Mouse (Mus musculus) forebrain, embryonic 13.5 days (tissue): ENCODE results near the gene Gm21981. TPM values are rescaled to one million over a fixed set of nuclear protein-coding genes. Genes with fewer than 3 reads are reported as not detected.
A peak's percentile ranks its signal among the peaks of the same experiment; 100 is the strongest.

Source experiments
- ATAC-seq: fragments of 200-750 bp; cut with Nextera tagmentation; 2 replicates; pipeline ENCODE4 v1.8.0; 2017
- H3K27ac ChIP-seq: fragments of 300-500 bp; sonication (generic); 2 replicates; pipeline ENCODE4 v1.5.1; 2015; ENCODE audit warnings: inconsistent platforms, mild to moderate bottlenecking, moderate library complexity
- H3K27me3 ChIP-seq: fragments of 300-500 bp; sonication (generic); 2 replicates; pipeline ENCODE4 v1.6.1; 2015; ENCODE audit warnings: mild to moderate bottlenecking, inconsistent platforms
- H3K36me3 ChIP-seq: fragments of 300-500 bp; sonication (generic); 2 replicates; pipeline ENCODE4 v1.6.1; 2015; ENCODE audit warnings: mild to moderate bottlenecking, inconsistent platforms; ENCODE audit not compliant: poor library complexity, severe bottlenecking
- H3K4me1 ChIP-seq: fragments of 300-500 bp; sonication (generic); 2 replicates; pipeline ENCODE4 v1.6.1; 2015; ENCODE audit warnings: inconsistent platforms
- H3K4me2 ChIP-seq: fragments of 300-500 bp; sonication (generic); 2 replicates; pipeline ENCODE4 v1.6.1; 2015; ENCODE audit warnings: inconsistent platforms, mild to moderate bottlenecking, moderate library complexity
- H3K4me3 ChIP-seq: fragments of 300-500 bp; sonication (generic); 2 replicates; pipeline ENCODE4 v1.5.1; 2015; ENCODE audit warnings: mild to moderate bottlenecking, inconsistent platforms
- H3K9ac ChIP-seq: fragments of 300-500 bp; sonication (generic); 2 replicates; pipeline ENCODE4 v1.6.1; 2015; ENCODE audit warnings: mild to moderate bottlenecking, inconsistent platforms
- H3K9me3 ChIP-seq: fragments of 300-500 bp; sonication (generic); replicated peaks from 2 replicates; pipeline ENCODE4 v1.6.1; 2016; ENCODE audit warnings: inconsistent platforms
- WGBS: fragments of 180-500 bp; shearing (Covaris S2); methylation state at CpG from one replicate; pipeline ENCODE4 v1.1.7; 2015; 5-methylcytosine and 5-hydroxymethylcytosine counted together
- polyA plus RNA-seq: library from polyadenylated mRNA; unstranded; fragments of >200 nt; fragmentation: Nextera tagmentation; extraction: Ambion mirVana; gene quantifications from 2 replicates; pipeline ENCODE4 v1.2.1, GENCODE M21; 2015

Gm21981 gene
- polyA plus RNA-seq, result 0.21 and 0.54 TPM in 2 replicates

- H3K9me3 ChIP-seq, result no peaks in the 10 kb centered on the region
- H3K36me3 ChIP-seq, result 0 out of 2 replicates have a peak, but pooled peaks cover 4% of the 10 kb centered on the region
- H3K4me1 ChIP-seq, result peaks cover 21% of the 10 kb centered on the region
- H3K27ac ChIP-seq, result peak within 1 kb of the TSS; percentile 40; the same call in 1 of the 2 replicates
- peak within 1 kb of the TSS; percentile 76 for H3K4me2 ChIP-seq
- ATAC-seq, result no peak
- H3K4me3 ChIP-seq, result peak within 1 kb of the TSS; percentile 76
- H3K27me3 ChIP-seq, result peaks cover 14% of the 10 kb centered on the region
- WGBS, result 4% methylated on average over 3 of the region's 3 CpGs
- H3K9ac ChIP-seq, result peak within 1 kb of the TSS; percentile 85
Observed at GRCm38 (mm10) chr17:47694442-47694502, at the start of gene Gm21981. Gene Gm21981, minus strand, starts transcription at chr17:47694455.

GRCm38 (mm10) chr17:47742991-47743734 is 48.9 kb upstream of the Gm21981 start:
- Histone ChIP-seq H3K9me3 (peaks cover 5% of the 10 kb centered on the region), H3K27me3 (peaks cover 22% of the 10 kb centered on the region), H3K4me2 (no peak overlapping the region), H3K36me3 (no peaks in the 10 kb centered on the region), H3K4me3 (no peak overlapping the region), H3K27ac (no peak overlapping the region), H3K4me1 (peaks cover 17% of the 10 kb centered on the region), H3K9ac (no peak overlapping the region)
- ATAC-seq, result no peak
- WGBS, result 57% methylated on average over 16 of the region's 16 CpGs

- H3K27me3 ChIP-seq, result peaks cover 34% of the 10 kb centered on the region
- H3K36me3 ChIP-seq, result no peaks in the 10 kb centered on the region
- no peak overlapping the region for H3K27ac ChIP-seq
- H3K9me3 ChIP-seq, result peaks cover 5% of the 10 kb centered on the region; the same call in 1 of the 2 replicates
- H3K9ac ChIP-seq, result no peak overlapping the region
- H3K4me3 ChIP-seq, result no peak overlapping the region
- H3K4me1 ChIP-seq, result peaks cover 27% of the 10 kb centered on the region
- H3K4me2 ChIP-seq, result no peak overlapping the region
- 60% methylated on average over 2 of the region's 2 CpGs for WGBS
- ATAC-seq, result no peak
Observed at GRCm38 (mm10) chr17:47740186-47740585, 45.9 kb upstream of the Gm21981 start.

- no peak for ATAC-seq
- Histone ChIP-seq H3K36me3 (no peaks in the 10 kb centered on the region), H3K4me3 (peak overlapping the region; percentile 56), H3K27ac (no peak overlapping the region), H3K27me3 (peaks cover 34% of the 10 kb centered on the region), H3K9ac (peak overlapping the region; percentile 12), H3K4me1 (peaks cover 27% of the 10 kb centered on the region), H3K4me2 (peak overlapping the region; percentile 91), H3K9me3 (no peaks in the 10 kb centered on the region)
- WGBS, result 6% methylated on average over 20 of the region's 20 CpGs
Observed at GRCm38 (mm10) chr17:47738879-47739798, 44.9 kb upstream of the Gm21981 start.

GRCm38 (mm10) chr17:47738066-47738878 is 44.0 kb upstream of the Gm21981 start:
- Histone ChIP-seq H3K27ac (no peak overlapping the region), H3K36me3 (no peaks in the 10 kb centered on the region), H3K4me1 (peaks cover 27% of the 10 kb centered on the region), H3K4me3 (peak overlapping the region; percentile 56), H3K4me2 (peak overlapping the region; percentile 91), H3K9me3 (no peaks in the 10 kb centered on the region), H3K27me3 (peaks cover 34% of the 10 kb centered on the region), H3K9ac (peak overlapping the region; percentile 12)
- peak; percentile 27 for ATAC-seq
- WGBS, result 1% methylated on average over 53 of the region's 61 CpGs

GRCm38 (mm10) chr17:47737271-47738065 is 43.2 kb upstream of the Gm21981 start:
- Histone ChIP-seq H3K4me1 (peaks cover 27% of the 10 kb centered on the region), H3K36me3 (no peaks in the 10 kb centered on the region), H3K9me3 (no peaks in the 10 kb centered on the region), H3K9ac (peak overlapping the region; percentile 66), H3K27ac (no peak overlapping the region), H3K4me2 (peak overlapping the region; percentile 91), H3K27me3 (peaks cover 34% of the 10 kb centered on the region), H3K4me3 (peak overlapping the region; percentile 56)
- 1% methylated on average over 47 of the region's 60 CpGs for WGBS
- ATAC-seq, result peak; percentile 77

- peaks cover 34% of the 10 kb centered on the region for H3K27me3 ChIP-seq
- WGBS, result under 1% methylated on average over 35 of the region's 47 CpGs
Observed at GRCm38 (mm10) chr17:47736856-47737255, 42.6 kb upstream of the Gm21981 start, which contains the start of gene Tfeb. Gene Tfeb, plus strand, starts transcription at chr17:47737030.

GRCm38 (mm10) chr17:47735553-47736100 is 41.4 kb upstream of the Gm21981 start:
- 77% methylated on average over 14 of the region's 14 CpGs for WGBS
- H3K4me3 ChIP-seq, result no peak overlapping the region
- H3K27ac ChIP-seq, result no peak overlapping the region
- ATAC-seq, result no peak
- peaks cover 27% of the 10 kb centered on the region for H3K4me1 ChIP-seq
- H3K36me3 ChIP-seq, result no peaks in the 10 kb centered on the region
- no peaks in the 10 kb centered on the region for H3K9me3 ChIP-seq
- H3K9ac ChIP-seq, result no peak overlapping the region
- H3K27me3 ChIP-seq, result peaks cover 34% of the 10 kb centered on the region
- H3K4me2 ChIP-seq, result no peak overlapping the region

More at GRCm38 (mm10) chr17:47736856-47737255, 42.6 kb upstream of the Gm21981 start, which contains the start of gene Tfeb:
- H3K36me3 ChIP-seq, result no peaks in the 10 kb centered on the region
- H3K4me3 ChIP-seq, result peak within 1 kb of the TSS; percentile 56
- no peaks in the 10 kb centered on the region for H3K9me3 ChIP-seq
- peak within 1 kb of the TSS; percentile 91 for H3K4me2 ChIP-seq
- peaks cover 27% of the 10 kb centered on the region for H3K4me1 ChIP-seq
- ATAC-seq, result peak; percentile 88
- H3K9ac ChIP-seq, result peak within 1 kb of the TSS; percentile 66
- H3K27ac ChIP-seq, result no peak within 1 kb of the TSS

- 50% methylated on average over 24 of the region's 24 CpGs for WGBS
- no peak overlapping the region for H3K4me3 ChIP-seq
- H3K27ac ChIP-seq, result no peak overlapping the region
- no peaks in the 10 kb centered on the region for H3K4me1 ChIP-seq
- H3K9me3 ChIP-seq, result no peaks in the 10 kb centered on the region
- H3K4me2 ChIP-seq, result no peak overlapping the region
- no peak overlapping the region for H3K9ac ChIP-seq
- H3K36me3 ChIP-seq, result no peaks in the 10 kb centered on the region
- no peak for ATAC-seq
- no peaks in the 10 kb centered on the region; the same call in 1 of the 2 replicates for H3K27me3 ChIP-seq
Observed at GRCm38 (mm10) chr17:47730633-47731575, 36.6 kb upstream of the Gm21981 start.

- 86% methylated on average over 11 of the region's 11 CpGs for WGBS
Observed at GRCm38 (mm10) chr17:47726566-47726965, 32.3 kb upstream of the Gm21981 start, which contains the start of gene Pgc. Gene Pgc, plus strand, starts transcription at chr17:47726842.

More at GRCm38 (mm10) chr17:47726566-47726965, 32.3 kb upstream of the Gm21981 start, which contains the start of gene Pgc:
- no peaks in the 10 kb centered on the region for H3K9me3 ChIP-seq
- H3K27ac ChIP-seq, result no peak within 1 kb of the TSS
- H3K4me3 ChIP-seq, result no peak within 1 kb of the TSS
- no peak within 1 kb of the TSS for H3K9ac ChIP-seq
- ATAC-seq, result no peak
- H3K36me3 ChIP-seq, result no peaks in the 10 kb centered on the region
- H3K27me3 ChIP-seq, result no peaks in the 10 kb centered on the region; the same call in 1 of the 2 replicates
- no peaks in the 10 kb centered on the region for H3K4me1 ChIP-seq
- H3K4me2 ChIP-seq, result no peak within 1 kb of the TSS
